Mouse (Mus musculus): ENCODE measurements at regions not wholly inside any gene's neighbourhood (a gene's known extent, or its start where the extent isn't known, plus 50 kb on each side); places are given as distances from the start of the nearest gene placed in this dataset.

GRCm38 (mm10) chr1:47854372-47854771 is 961.7 kb upstream of the Slc39a10 start:
- TF ChIP-seq CTCF (IDR thresholded peaks at IDR 0.05; ENCODE audit: insufficient read depth, low read depth, low read length), result no peak
- no peak for TF ChIP-seq POLR2A (IDR thresholded peaks at IDR 0.05; ENCODE audit: insufficient read depth, low read depth, low read length)
